Mouse (Mus musculus): Measurements from ENCODE around the gene Caly. TPM values are rescaled to one million over a fixed set of nuclear protein-coding genes. Genes with fewer than 3 reads are reported as not detected.

Gene Caly
- total RNA-seq, 2 experiments from 2014 or later, result 10.8 to 12.9 TPM

DNA sequence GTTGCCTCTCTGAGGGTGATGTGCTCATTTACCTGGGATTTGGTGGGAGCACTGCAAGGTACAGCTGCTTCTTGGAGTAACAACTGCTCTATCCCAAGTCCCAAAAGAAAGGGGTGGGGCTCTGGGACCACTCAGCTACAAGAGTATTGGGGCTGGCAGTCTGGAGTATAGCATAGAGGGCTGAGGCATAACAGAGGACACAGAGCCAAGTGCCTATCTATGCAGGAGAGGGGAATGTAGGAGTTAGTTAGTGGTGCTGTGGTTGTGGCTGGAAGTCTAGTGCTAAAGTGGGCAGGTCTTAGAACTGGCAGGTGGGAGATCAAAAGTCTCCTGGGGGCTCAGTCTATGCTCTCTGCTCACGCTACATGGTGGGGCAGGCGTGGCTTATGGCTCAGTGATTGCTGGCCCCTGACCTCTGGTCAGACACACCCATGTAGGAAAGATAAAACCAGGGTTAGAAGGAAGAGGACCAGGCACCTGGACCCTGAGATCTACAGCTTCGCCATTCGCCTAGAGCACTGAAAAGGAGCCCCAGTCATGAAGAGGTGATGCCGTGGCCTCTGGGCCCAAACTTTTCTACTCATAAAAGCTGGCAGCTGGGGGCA is 10.7 kb upstream of the Caly start, which contains the start of gene Prap1:
Gene Prap1 (plus strand): TSS at position 472 of the 605 bp plus-strand sequence.
- DNase-seq (ENCODE audit: low spot score in 2 of 2), result no peak

DNA sequence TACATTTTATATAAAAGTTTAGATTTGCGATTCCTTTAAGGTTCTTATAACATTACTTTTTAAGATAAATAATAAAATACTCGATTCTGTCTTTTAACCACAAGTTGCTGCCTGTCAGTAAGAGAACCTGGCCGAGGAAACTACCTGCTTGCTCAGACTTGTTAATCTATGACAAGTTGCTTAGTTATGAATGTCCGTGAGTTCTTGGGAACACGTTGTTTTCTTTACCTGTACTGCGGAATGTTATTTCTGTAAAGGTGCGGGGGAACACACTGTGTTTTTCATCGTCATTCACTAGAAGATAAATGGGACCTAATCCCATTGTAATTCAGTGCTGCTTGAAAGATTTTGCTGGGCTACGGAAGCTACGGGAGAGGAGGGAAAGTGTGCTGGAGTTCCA is 8.3 kb upstream of the Caly start:
- DNase-seq (ENCODE audit: low spot score in 2 of 2), result no peak

DNA sequence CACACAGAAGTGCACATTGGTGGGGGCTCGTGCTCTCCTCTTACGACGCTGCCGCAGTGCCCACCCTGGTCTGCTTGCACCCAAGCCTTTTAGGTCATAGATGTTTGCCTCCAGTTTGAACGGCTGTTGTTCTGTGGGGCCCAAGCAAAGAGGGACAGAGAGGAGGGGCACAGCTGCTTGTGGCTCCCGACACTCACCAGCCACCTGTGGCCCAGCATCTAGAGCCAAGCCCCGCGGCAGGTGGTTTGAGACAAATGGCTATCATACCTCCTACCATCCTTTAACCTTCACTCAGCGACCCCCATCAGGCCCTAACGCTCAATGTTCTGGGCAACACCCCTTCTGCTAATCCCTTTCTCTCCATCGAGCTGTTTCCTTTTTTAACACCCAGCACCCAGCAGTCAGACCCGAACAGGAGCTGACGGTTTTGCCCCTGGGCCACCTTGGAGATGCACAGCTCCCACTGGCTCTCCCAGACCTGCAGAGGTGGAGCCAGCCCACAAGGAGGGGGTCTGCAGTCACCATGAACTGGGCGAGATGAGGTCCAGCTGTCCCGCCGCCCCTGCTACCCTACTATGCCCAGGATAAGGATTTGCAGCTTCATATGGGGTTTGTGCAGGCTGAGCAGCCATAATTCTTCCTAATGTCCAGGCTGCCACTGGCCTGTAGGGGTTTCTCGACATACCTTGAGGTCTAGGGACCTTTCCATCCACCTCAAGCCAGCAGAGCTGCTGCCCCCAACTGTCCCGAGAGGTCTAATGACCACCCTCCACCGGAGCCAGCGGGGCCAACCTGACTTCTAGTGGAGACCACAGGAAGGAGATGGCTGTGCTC is 723 bp downstream of the Caly start:
- no peak for DNase-seq (ENCODE audit: low spot score in 2 of 2)

DNA sequence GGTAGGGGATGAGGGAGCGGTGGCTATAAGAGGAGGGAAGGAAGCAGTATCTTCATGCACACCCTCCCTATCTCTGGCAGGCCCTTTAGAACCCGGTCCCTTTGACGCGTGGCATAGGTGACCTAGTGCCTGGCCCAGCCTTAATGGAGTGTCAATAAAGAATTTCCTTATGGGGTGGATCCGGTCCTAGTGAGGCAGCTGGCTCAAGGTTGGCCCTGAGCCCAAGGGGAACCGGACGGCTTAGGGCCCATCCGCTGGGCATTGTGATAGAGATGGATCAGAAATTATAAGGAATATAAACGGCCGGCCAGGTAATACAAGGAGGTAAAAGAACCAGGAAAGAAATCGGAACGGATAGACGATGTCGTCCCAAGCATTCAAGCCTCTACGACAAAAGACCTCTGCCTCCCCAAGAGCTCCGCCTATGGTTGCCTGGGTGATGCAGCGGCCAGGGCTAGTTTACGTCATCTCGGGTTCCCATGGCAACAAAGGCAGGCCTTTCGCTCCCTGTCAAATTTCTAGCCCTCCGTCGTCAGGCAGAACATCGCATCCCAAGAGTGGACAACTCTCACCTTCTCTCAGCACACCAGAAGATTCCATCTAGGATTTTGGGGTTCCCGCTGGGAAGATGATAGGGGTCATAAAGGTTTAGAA is 1.7 kb downstream of the Caly start:
- DNase-seq (ENCODE audit: low spot score in 2 of 2), result peak in 1 of 2 experiments; percentile 61

DNA sequence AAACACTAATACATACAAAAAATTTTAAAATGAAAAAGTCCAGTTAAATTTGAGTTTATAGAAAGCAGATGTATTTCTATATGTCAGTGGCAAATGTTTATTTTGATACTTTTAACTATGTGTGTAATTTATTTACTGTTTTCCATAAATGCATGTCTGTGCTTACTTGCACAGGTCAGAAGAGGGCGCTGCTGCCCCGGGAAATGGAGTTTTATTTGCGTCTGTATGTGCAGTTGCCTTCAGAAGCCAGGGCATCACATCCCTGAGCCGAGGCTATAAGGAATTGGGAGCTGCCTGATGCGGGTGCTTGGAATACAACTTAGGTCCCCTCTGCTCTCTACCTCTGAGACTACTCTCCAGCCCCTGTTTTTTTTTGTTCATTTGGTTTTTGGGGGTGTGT is 3.6 kb downstream of the Caly start:
- DNase-seq (ENCODE audit: low spot score in 2 of 2), result peak in 1 of 2 experiments; percentile 41

- DNase-seq (ENCODE audit: low spot score in 2 of 2), result no peak
Measured at GRCm38 (mm10) chr7:140077698-140078097, 4.7 kb downstream of the Caly start.

DNA sequence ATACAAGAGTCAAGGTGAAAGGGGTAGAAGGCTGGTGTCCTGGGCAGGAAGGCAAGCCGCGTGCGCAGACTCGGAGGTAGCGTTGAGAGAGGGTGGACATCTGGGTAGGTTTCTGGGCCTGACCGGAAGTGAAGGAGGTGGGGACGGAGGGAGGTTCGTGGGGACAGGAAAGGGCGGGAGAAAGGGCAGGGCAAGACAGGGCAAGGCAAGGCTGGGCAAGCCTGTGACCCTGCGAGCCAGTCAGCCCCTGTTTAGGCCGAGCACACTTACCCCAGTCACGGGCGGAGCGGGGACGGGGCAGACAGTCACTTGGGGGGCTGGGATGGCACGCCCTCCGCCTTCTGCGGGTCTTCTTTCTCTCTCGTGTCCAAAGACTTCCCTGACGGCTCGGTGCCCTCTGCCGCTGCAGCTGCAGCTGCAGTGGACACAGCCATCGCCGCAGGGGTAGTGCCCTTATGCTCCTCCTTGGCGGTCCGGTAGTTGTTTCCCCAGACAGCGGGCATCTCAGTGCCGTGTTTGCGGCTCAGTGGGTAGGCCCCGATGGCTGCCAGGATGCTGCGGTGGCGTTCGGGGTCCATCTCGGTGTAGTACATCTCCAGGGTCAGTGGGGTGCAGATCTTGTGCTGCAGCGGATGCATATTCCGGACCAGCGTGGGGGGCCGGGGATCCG is 12.2 kb downstream of the Caly start:
- no peak for DNase-seq (ENCODE audit: low spot score in 2 of 2)

GRCm38 (mm10) chr7:140067397-140067796 is 15.0 kb downstream of the Caly start:
- DNase-seq (ENCODE audit: low spot score in 2 of 2), result no peak

GRCm38 (mm10) chr7:140063092-140063491 is 19.3 kb downstream of the Caly start:
- no peak for DNase-seq (ENCODE audit: low spot score in 2 of 2)

- no peak for DNase-seq (ENCODE audit: low spot score in 2 of 2)
Measured at GRCm38 (mm10) chr7:140062307-140062706, 20.0 kb downstream of the Caly start.

DNA sequence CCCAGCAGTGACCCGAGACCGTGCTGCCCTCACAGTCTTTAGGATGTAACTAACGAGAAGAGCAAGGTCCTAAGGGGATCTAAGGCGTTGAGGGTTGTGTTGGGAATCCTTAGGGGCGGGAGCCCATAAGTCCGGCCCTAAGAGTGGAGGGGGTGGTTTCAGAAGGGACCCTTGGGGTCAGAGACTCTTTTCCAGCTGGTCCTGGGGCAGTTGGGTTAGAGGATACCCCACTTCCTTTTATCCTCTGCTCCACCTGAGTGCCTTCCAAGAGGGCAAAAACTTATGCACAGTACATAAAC is 20.6 kb downstream of the Caly start:
- DNase-seq (ENCODE audit: low spot score in 2 of 2), result no peak

DNA sequence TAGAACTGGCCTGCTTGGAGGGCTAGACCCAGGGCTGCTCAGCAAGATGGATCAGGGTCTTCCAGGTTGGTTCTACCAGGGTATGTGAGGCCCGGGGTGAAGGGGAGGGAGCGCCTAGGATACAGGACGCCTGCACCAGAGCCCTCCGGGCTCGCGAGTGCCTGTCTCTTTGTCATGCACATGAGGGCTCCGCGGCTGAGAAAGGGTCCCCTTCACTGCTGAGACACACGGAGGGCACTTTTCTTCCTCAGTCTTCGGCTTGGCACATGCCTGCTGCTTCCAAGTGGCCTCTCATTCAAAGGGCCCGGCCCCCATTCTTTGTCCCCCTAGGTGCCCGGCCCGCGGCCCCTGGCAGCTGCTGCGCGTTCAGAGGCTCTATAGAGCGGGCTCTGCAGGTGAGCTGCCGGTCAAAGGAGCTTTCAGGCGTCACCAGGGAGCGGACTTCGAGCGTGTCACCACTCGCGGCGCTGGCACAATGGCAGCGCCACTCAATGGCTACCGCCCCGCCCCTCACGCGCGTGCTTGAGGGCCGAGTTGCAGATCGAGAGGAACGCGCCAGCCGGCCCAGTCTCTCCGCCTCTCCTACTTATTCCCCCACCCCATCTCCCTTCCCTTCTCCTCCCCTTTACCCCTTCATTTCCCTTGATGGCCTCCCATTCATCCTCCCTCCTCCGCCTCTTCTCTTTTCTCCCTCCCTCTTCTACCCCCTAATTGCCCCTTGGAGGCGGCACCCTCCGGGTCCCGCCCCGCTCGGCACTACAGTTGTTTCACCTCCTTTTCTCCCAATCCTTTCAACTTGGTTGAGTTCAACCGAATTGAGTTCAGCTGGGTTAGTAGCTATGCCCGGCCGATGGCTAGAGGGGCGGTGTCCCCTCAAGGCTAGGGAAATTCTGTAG is 21.2 kb downstream of the Caly start:
- no peak for DNase-seq (ENCODE audit: low spot score in 2 of 2)

DNA sequence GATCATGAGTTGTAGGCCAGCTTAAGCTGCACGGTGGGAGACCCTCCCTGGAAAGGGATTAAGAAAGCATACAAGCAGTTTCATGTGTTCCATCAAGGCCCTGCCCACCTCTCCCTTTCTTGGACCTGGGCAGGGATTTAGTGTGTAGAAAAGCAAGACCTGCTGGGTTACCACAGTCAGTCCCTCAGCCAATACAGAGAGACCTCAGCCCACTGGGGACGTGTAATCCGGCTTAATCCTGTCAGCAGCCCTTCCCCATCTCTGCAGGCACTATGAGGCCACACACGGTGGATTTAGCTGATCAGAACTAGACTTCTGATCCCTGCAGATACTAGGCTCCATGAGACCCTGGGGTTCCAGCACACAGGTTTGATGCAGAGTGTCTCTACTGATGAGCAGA is 22.7 kb downstream of the Caly start:
- no peak for DNase-seq (ENCODE audit: low spot score in 2 of 2)

GRCm38 (mm10) chr7:140058528-140058927 is 23.8 kb downstream of the Caly start:
- no peak for DNase-seq (ENCODE audit: low spot score in 2 of 2)

DNA sequence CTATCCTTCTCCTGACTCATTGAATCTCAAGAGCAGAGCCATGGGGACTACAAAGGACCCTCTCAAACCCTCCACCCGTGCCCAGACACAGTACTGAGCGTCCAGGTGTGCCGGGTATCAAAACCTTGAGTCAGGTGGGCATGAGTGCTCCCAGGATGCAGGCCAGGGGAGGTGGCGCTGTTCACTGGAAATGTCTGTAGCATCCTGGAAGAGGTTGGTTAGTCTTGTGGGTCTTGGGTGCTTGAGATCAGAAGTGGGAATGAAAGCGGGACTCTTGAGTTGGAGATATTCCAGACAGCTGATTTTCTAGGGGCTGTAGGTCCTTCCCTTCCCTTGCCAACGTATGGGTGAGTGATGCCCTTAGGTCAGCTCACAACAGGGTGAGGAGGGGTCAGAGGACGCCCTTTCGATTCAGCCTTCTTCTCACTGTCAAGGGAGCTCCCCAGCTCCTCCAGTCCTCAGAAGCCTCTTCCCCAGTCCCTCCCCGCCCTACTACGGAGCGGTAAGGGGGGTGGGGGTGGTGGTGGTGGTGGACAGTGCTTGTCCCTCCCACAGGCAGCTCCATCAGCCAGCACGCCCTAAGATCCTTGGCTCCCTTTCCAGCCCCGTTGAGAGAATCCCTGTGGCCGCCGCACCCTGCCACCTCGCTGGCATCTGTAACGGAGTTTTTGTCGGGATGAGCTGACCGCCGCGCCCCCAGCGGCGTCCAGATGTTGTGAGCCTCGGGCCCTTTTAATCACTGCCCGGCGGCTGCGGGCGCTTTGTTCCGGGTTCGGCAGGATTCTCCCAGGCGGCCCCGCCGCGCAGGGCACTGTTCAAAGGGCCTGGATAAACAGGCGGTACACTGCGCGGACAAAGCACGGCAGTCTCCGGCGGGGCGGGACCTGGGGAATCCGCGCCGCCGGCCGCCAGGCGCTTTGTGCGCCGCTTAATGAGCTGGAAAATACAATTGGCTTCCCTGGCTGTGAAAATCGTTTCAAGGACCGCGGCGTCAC is 24.6 kb downstream of the Caly start:
- DNase-seq (ENCODE audit: low spot score in 2 of 2), result no peak

DNA sequence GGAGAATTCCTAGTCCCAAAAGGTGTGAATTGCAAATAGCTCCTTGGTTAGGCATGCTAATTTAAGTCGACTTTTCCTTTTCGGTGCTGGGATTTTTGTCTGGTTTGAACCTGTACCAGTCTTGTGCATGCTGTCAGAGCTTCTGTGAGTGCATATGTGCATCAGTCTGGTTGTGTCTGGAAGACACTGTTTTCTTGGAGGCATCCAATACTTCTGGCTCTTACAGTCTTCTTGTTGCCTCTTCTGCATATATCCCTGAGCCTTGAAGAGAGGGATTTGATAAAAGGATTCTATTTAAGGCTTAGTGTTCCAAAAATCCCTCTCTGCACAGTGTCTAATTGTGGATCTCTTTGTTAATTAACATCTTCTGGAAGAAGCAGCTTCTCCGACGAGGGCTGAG is 28.2 kb downstream of the Caly start:
- DNase-seq (ENCODE audit: low spot score in 2 of 2), result no peak

- no peak for DNase-seq (ENCODE audit: low spot score in 2 of 2)
Measured at GRCm38 (mm10) chr7:140049115-140049689, 33.1 kb downstream of the Caly start.

- DNase-seq (ENCODE audit: low spot score in 2 of 2), result no peak
Measured at GRCm38 (mm10) chr7:140048361-140049114, 33.8 kb downstream of the Caly start, which contains the start of gene Msx3. Gene Msx3, minus strand, starts transcription at chr7:140049089.

Data from adrenal gland, postnatal 4 days (tissue).